Mouse (Mus musculus) limb, embryonic 13.5 days (tissue): Measurements from ENCODE around the gene Cers3. TPM values are rescaled to one million over a fixed set of nuclear protein-coding genes. Genes with fewer than 3 reads are reported as not detected.

Experiments used
- ATAC-seq: fragments of 200-750 bp; cut with Nextera tagmentation; 2 replicates; pipeline ENCODE4 v1.8.0; 2017; ENCODE audit warnings: low read depth, moderate number of reproducible peaks, moderate TSS enrichment; ENCODE audit not compliant: low FRiP score
- H3K27ac ChIP-seq: fragments of 300-500 bp; sonication (generic); 2 replicates; pipeline ENCODE4 v1.5.1; 2015; ENCODE audit warnings: inconsistent platforms, mild to moderate bottlenecking, moderate library complexity
- H3K27me3 ChIP-seq: fragments of 300-500 bp; sonication (generic); 2 replicates; pipeline ENCODE4 v1.6.1; 2015; ENCODE audit warnings: mild to moderate bottlenecking, inconsistent platforms
- H3K36me3 ChIP-seq: fragments of 300-500 bp; sonication (generic); 2 replicates; pipeline ENCODE4 v1.6.1; 2015; ENCODE audit warnings: inconsistent platforms, mild to moderate bottlenecking, moderate library complexity
- H3K4me1 ChIP-seq: fragments of 300-500 bp; sonication (generic); 2 replicates; pipeline ENCODE4 v1.6.1; 2015; ENCODE audit warnings: inconsistent platforms
- H3K4me2 ChIP-seq: fragments of 300-500 bp; sonication (generic); replicated peaks from 2 replicates; pipeline ENCODE4 v1.6.1; 2015; ENCODE audit warnings: inconsistent platforms, mild to moderate bottlenecking, moderate library complexity
- H3K4me3 ChIP-seq: fragments of 300-500 bp; sonication (generic); 2 replicates; pipeline ENCODE4 v1.5.1; 2015; ENCODE audit warnings: moderate library complexity, mild to moderate bottlenecking, inconsistent platforms
- H3K9ac ChIP-seq: fragments of 300-500 bp; sonication (generic); 2 replicates; pipeline ENCODE4 v1.6.1; 2015; ENCODE audit warnings: mild to moderate bottlenecking, inconsistent platforms
- H3K9me3 ChIP-seq: fragments of 300-500 bp; sonication (generic); 2 replicates; pipeline ENCODE4 v1.6.1; 2016; ENCODE audit warnings: inconsistent platforms
- WGBS: fragments of 180-500 bp; shearing (Covaris S2); methylation state at CpG from one replicate; pipeline ENCODE4 v1.1.7; 2015; 5-methylcytosine and 5-hydroxymethylcytosine counted together
- polyA plus RNA-seq: library from polyadenylated mRNA; unstranded; fragments of >200 nt; fragmentation: Nextera tagmentation; extraction: Ambion mirVana; gene quantifications from 2 replicates; pipeline ENCODE4 v1.2.1, GENCODE M21; 2015

The Cers3 gene
- polyA plus RNA-seq, 1 experiment from 2014 or later = 4.9 TPM

- H3K4me1 ChIP-seq = 0 out of 2 replicates have a peak, but pooled peaks cover 5% of the 10 kb centered on the region
- no peak overlapping the region for H3K4me3 ChIP-seq
- no peak overlapping the region for H3K27ac ChIP-seq
- H3K9ac ChIP-seq = no peak overlapping the region
- no peak for ATAC-seq
- no peak overlapping the region for H3K4me2 ChIP-seq
- no peaks in the 10 kb centered on the region for H3K36me3 ChIP-seq
- H3K27me3 ChIP-seq = no peaks in the 10 kb centered on the region
- WGBS = 90% methylated on average over 4 of the region's 4 CpGs
- H3K9me3 ChIP-seq = no peaks in the 10 kb centered on the region
These were observed 5.9 kb upstream of the Cers3 start for GRCm38 (mm10) chr7:66737418-66737817.

- Histone ChIP-seq H3K4me3 (no peak overlapping the region), H3K27ac (no peak overlapping the region), H3K27me3 (no peaks in the 10 kb centered on the region), H3K36me3 (no peaks in the 10 kb centered on the region), H3K4me2 (no peak overlapping the region), H3K9ac (no peak overlapping the region), H3K9me3 (no peaks in the 10 kb centered on the region), H3K4me1 (0 out of 2 replicates have a peak, but pooled peaks cover 5% of the 10 kb centered on the region)
- 87% methylated on average over 5 of the region's 5 CpGs for WGBS
- no peak for ATAC-seq
These were observed 2.3 kb upstream of the Cers3 start for GRCm38 (mm10) chr7:66741008-66741407.

- H3K36me3 ChIP-seq = no peaks in the 10 kb centered on the region
- 76% methylated on average over 8 of the region's 8 CpGs for WGBS
These were observed 1.9 kb upstream of the Cers3 start for GRCm38 (mm10) chr7:66741412-66741811.

GRCm38 (mm10) chr7:66746972-66747371 lies 3.7 kb downstream of the Cers3 start:
- Histone ChIP-seq H3K27ac (no peak overlapping the region), H3K27me3 (no peaks in the 10 kb centered on the region), H3K4me3 (no peak overlapping the region), H3K4me2 (no peak overlapping the region), H3K36me3 (no peaks in the 10 kb centered on the region), H3K9ac (no peak overlapping the region), H3K9me3 (no peaks in the 10 kb centered on the region), H3K4me1 (peaks cover 11% of the 10 kb centered on the region)
- ATAC-seq = no peak
- WGBS = 82% methylated on average over 7 of the region's 7 CpGs

More at GRCm38 (mm10) chr7:66741412-66741811, 1.9 kb upstream of the Cers3 start:
- no peaks in the 10 kb centered on the region for H3K27me3 ChIP-seq
- ATAC-seq = no peak
- H3K9ac ChIP-seq = no peak overlapping the region
- H3K4me2 ChIP-seq = no peak overlapping the region
- no peak overlapping the region for H3K4me3 ChIP-seq
- H3K4me1 ChIP-seq = 0 out of 2 replicates have a peak, but pooled peaks cover 5% of the 10 kb centered on the region
- no peaks in the 10 kb centered on the region for H3K9me3 ChIP-seq
- no peak overlapping the region for H3K27ac ChIP-seq

GRCm38 (mm10) chr7:66749998-66750397 lies 6.7 kb downstream of the Cers3 start:
- H3K4me1 ChIP-seq = peaks cover 11% of the 10 kb centered on the region
- no peaks in the 10 kb centered on the region for H3K9me3 ChIP-seq
- no peak overlapping the region for H3K4me3 ChIP-seq
- H3K9ac ChIP-seq = no peak overlapping the region
- H3K27ac ChIP-seq = peak overlapping the region; percentile 16; the same call in 1 of the 2 replicates
- H3K27me3 ChIP-seq = no peaks in the 10 kb centered on the region
- no peaks in the 10 kb centered on the region for H3K36me3 ChIP-seq
- ATAC-seq = peak; percentile 72; the same call in 1 of the 2 replicates
- WGBS = 36% methylated on average over 1 of the region's 1 CpGs
- H3K4me2 ChIP-seq = no peak overlapping the region

- no peaks in the 10 kb centered on the region for H3K36me3 ChIP-seq
- H3K4me2 ChIP-seq = no peak overlapping the region
- 68% methylated on average over 8 of the region's 8 CpGs for WGBS
- H3K27me3 ChIP-seq = no peaks in the 10 kb centered on the region
- peaks cover 9% of the 10 kb centered on the region for H3K4me1 ChIP-seq
- H3K9ac ChIP-seq = no peak overlapping the region
- no peak overlapping the region for H3K4me3 ChIP-seq
- no peak for ATAC-seq
- H3K9me3 ChIP-seq = no peaks in the 10 kb centered on the region
- H3K27ac ChIP-seq = no peak overlapping the region
These were observed 10.5 kb downstream of the Cers3 start for GRCm38 (mm10) chr7:66753816-66754215.

- WGBS = 85% methylated on average over 7 of the region's 7 CpGs
- H3K4me2 ChIP-seq = no peak overlapping the region
- no peak overlapping the region for H3K4me3 ChIP-seq
- ATAC-seq = no peak
- no peaks in the 10 kb centered on the region for H3K36me3 ChIP-seq
- no peak overlapping the region for H3K27ac ChIP-seq
- peaks cover 1% of the 10 kb centered on the region; the same call in 1 of the 2 replicates for H3K4me1 ChIP-seq
- H3K9me3 ChIP-seq = no peaks in the 10 kb centered on the region
- no peak overlapping the region for H3K9ac ChIP-seq
- H3K27me3 ChIP-seq = no peaks in the 10 kb centered on the region
These were observed 12.3 kb downstream of the Cers3 start for GRCm38 (mm10) chr7:66755611-66756010.

GRCm38 (mm10) chr7:66769902-66770301 lies 26.6 kb downstream of the Cers3 start:
- peaks cover 6% of the 10 kb centered on the region for H3K4me1 ChIP-seq
- H3K9me3 ChIP-seq = no peaks in the 10 kb centered on the region
- H3K27ac ChIP-seq = no peak overlapping the region
- no peak overlapping the region for H3K4me3 ChIP-seq
- 76% methylated on average over 5 of the region's 5 CpGs for WGBS
- no peak for ATAC-seq
- H3K4me2 ChIP-seq = no peak overlapping the region
- no peaks in the 10 kb centered on the region for H3K27me3 ChIP-seq
- H3K9ac ChIP-seq = no peak overlapping the region
- no peaks in the 10 kb centered on the region for H3K36me3 ChIP-seq

- 68% methylated on average over 3 of the region's 3 CpGs for WGBS
- H3K4me2 ChIP-seq = no peak overlapping the region
- H3K36me3 ChIP-seq = no peaks in the 10 kb centered on the region
- H3K9me3 ChIP-seq = no peaks in the 10 kb centered on the region
- no peak overlapping the region for H3K9ac ChIP-seq
- no peaks in the 10 kb centered on the region for H3K27me3 ChIP-seq
- H3K4me1 ChIP-seq = peaks cover 6% of the 10 kb centered on the region
- H3K4me3 ChIP-seq = no peak overlapping the region
- H3K27ac ChIP-seq = peak overlapping the region; percentile 10; the same call in 1 of the 2 replicates
- no peak for ATAC-seq
These were observed 27.4 kb downstream of the Cers3 start for GRCm38 (mm10) chr7:66770706-66771105.

GRCm38 (mm10) chr7:66771252-66771651 lies 27.9 kb downstream of the Cers3 start:
- WGBS = 65% methylated on average over 6 of the region's 6 CpGs
- Histone ChIP-seq H3K4me1 (peaks cover 6% of the 10 kb centered on the region), H3K9ac (no peak overlapping the region), H3K4me3 (no peak overlapping the region), H3K27ac (peak overlapping the region; percentile 10; the same call in 1 of the 2 replicates), H3K27me3 (no peaks in the 10 kb centered on the region), H3K36me3 (no peaks in the 10 kb centered on the region), H3K9me3 (no peaks in the 10 kb centered on the region), H3K4me2 (no peak overlapping the region)
- no peak for ATAC-seq

GRCm38 (mm10) chr7:66779411-66779810 lies 36.1 kb downstream of the Cers3 start:
- H3K4me1 ChIP-seq = peaks cover 17% of the 10 kb centered on the region
- 63% methylated on average over 2 of the region's 2 CpGs for WGBS
- H3K4me3 ChIP-seq = no peak overlapping the region
- H3K36me3 ChIP-seq = no peaks in the 10 kb centered on the region
- no peaks in the 10 kb centered on the region for H3K27me3 ChIP-seq
- H3K27ac ChIP-seq = no peak overlapping the region
- no peak overlapping the region for H3K4me2 ChIP-seq
- H3K9me3 ChIP-seq = no peaks in the 10 kb centered on the region
- no peak overlapping the region for H3K9ac ChIP-seq
- ATAC-seq = no peak

GRCm38 (mm10) chr7:66779944-66780942 lies 36.9 kb downstream of the Cers3 start:
- Histone ChIP-seq H3K36me3 (no peaks in the 10 kb centered on the region), H3K4me3 (no peak overlapping the region), H3K9me3 (no peaks in the 10 kb centered on the region), H3K4me1 (peaks cover 17% of the 10 kb centered on the region), H3K27me3 (no peaks in the 10 kb centered on the region), H3K9ac (no peak overlapping the region), H3K4me2 (no peak overlapping the region), H3K27ac (no peak overlapping the region; the same call in 1 of the 2 replicates)
- WGBS = 70% methylated on average over 10 of the region's 10 CpGs
- ATAC-seq = no peak
